Mouse (Mus musculus) liver, postnatal 0 days (tissue): ENCODE data around the gene Kif1b. TPM values are rescaled to one million over a fixed set of nuclear protein-coding genes. Genes with fewer than 3 reads are reported as not detected.

ENCODE experiments used
- ATAC-seq: fragments of 200-750 bp; cut with Nextera tagmentation; 2 replicates; pipeline ENCODE4 v1.8.0; 2017; ENCODE audit warnings: mild to moderate bottlenecking, moderate library complexity
- DNase-seq: peaks from one replicate; pipeline ENCODE4 v3.0.0-alpha.2; 2016
- H3K27ac ChIP-seq: fragments of 300-500 bp; sonication (generic); 2 replicates; pipeline ENCODE4 v1.5.1; 2014; ENCODE audit warnings: antibody characterized with exemption, moderate library complexity, mild to moderate bottlenecking, low read depth
- H3K27me3 ChIP-seq: fragments of 300-500 bp; sonication (generic); 2 replicates; pipeline ENCODE4 v1.6.1; 2014; ENCODE audit warnings: low read length, control low read depth, mixed read lengths; ENCODE audit not compliant: insufficient read depth
- H3K36me3 ChIP-seq: fragments of 300-500 bp; sonication (generic); replicated peaks from 2 replicates; pipeline ENCODE4 v1.6.1; 2014; ENCODE audit warnings: mild to moderate bottlenecking, control low read depth, low read length, moderate library complexity, mixed read lengths; ENCODE audit not compliant: insufficient read depth
- H3K4me1 ChIP-seq: fragments of 300-500 bp; sonication (generic); 2 replicates; pipeline ENCODE4 v1.6.1; 2014; ENCODE audit warnings: antibody characterized with exemption, mild to moderate bottlenecking, control low read depth; ENCODE audit not compliant: insufficient read depth
- H3K4me2 ChIP-seq: fragments of 300-500 bp; sonication (generic); 2 replicates; pipeline ENCODE4 v1.6.1; 2014; ENCODE audit warnings: low read depth, mild to moderate bottlenecking, low read length, moderate library complexity, mixed read lengths
- H3K4me3 ChIP-seq: fragments of 300-500 bp; sonication (generic); 2 replicates; pipeline ENCODE4 v1.5.1; 2014; ENCODE audit warnings: low read depth, low read length
- H3K9ac ChIP-seq: fragments of 300-500 bp; sonication (generic); replicated peaks from 2 replicates; pipeline ENCODE4 v1.6.1; 2014; ENCODE audit warnings: mild to moderate bottlenecking, moderate library complexity
- H3K9me3 ChIP-seq: fragments of 300-500 bp; sonication (generic); 2 replicates; pipeline ENCODE4 v1.6.1; 2016; ENCODE audit warnings: mild to moderate bottlenecking, control low read depth, low read length, mixed read lengths
- CTCF ChIP-seq: sonication (generic); IDR thresholded peaks from 2 replicates; pipeline ENCODE4 v1.5.1; 2016; ENCODE audit warnings: antibody characterized with exemption, low read depth
- EP300 ChIP-seq: IDR thresholded peaks from 2 replicates; pipeline ENCODE4 v1.6.1; 2016; ENCODE audit warnings: antibody characterized with exemption, low read depth, mild to moderate bottlenecking
- WGBS: fragments of 180-500 bp; shearing (Covaris S2); extraction: QIAGEN DNeasy Blood & Tissue Kit; methylation state at CpG from one replicate; pipeline ENCODE4 v1.1.7; 2014; ENCODE audit not compliant: insufficient replicate concordance; 5-methylcytosine and 5-hydroxymethylcytosine counted together
- polyA plus RNA-seq: library from polyadenylated mRNA; unstranded; fragments of >200 nt; fragmentation: Nextera tagmentation; extraction: Ambion mirVana; gene quantifications from 2 replicates; pipeline ENCODE4 v1.2.1, GENCODE M21; 2015

The Kif1b gene
- polyA plus RNA-seq, 1 experiment from 2014 or later: 8.9 TPM

- WGBS: 81% methylated on average over 1 of the region's 1 CpGs
Observed at GRCm38 (mm10) chr4:149249311-149249710, 58.2 kb downstream of the Kif1b start.

GRCm38 (mm10) chr4:149247772-149248171, 59.7 kb downstream of the Kif1b start:
- Histone ChIP-seq H3K36me3 (peaks cover 24% of the 10 kb centered on the region), H3K4me1 (no peaks in the 10 kb centered on the region), H3K27ac (no peak overlapping the region), H3K9me3 (no peaks in the 10 kb centered on the region), H3K4me2 (no peak overlapping the region), H3K4me3 (no peak overlapping the region), H3K9ac (no peak overlapping the region), H3K27me3 (no peaks in the 10 kb centered on the region)
- no peak for ATAC-seq
- no peak for TF ChIP-seq CTCF
- no peak for TF ChIP-seq EP300
- 75% methylated on average over 5 of the region's 5 CpGs for WGBS
- DNase-seq: no peak

More at GRCm38 (mm10) chr4:149249311-149249710, 58.2 kb downstream of the Kif1b start:
- Histone ChIP-seq H3K9ac (no peak overlapping the region), H3K27me3 (no peaks in the 10 kb centered on the region), H3K9me3 (no peaks in the 10 kb centered on the region), H3K4me2 (no peak overlapping the region), H3K27ac (no peak overlapping the region), H3K36me3 (peaks cover 24% of the 10 kb centered on the region), H3K4me3 (no peak overlapping the region), H3K4me1 (no peaks in the 10 kb centered on the region)
- DNase-seq: no peak
- TF ChIP-seq CTCF (no peak), EP300 (no peak)
- ATAC-seq: no peak

- no peak overlapping the region for H3K4me2 ChIP-seq
- peaks cover 27% of the 10 kb centered on the region for H3K36me3 ChIP-seq
- TF ChIP-seq CTCF (no peak), EP300 (no peak)
- no peaks in the 10 kb centered on the region for H3K9me3 ChIP-seq
- H3K27me3 ChIP-seq: no peaks in the 10 kb centered on the region
- H3K9ac ChIP-seq: no peak overlapping the region
- no peak for DNase-seq
- no peaks in the 10 kb centered on the region for H3K4me1 ChIP-seq
- no peak for ATAC-seq
- H3K4me3 ChIP-seq: no peak overlapping the region
- no peak overlapping the region for H3K27ac ChIP-seq
- 87% methylated on average over 8 of the region's 8 CpGs for WGBS
Observed at GRCm38 (mm10) chr4:149247156-149247633, 60.3 kb downstream of the Kif1b start.

- no peak overlapping the region for H3K4me3 ChIP-seq
- H3K4me1 ChIP-seq: no peaks in the 10 kb centered on the region
- H3K36me3 ChIP-seq: peaks cover 28% of the 10 kb centered on the region
- 78% methylated on average over 7 of the region's 7 CpGs for WGBS
- DNase-seq (no peak), ATAC-seq (no peak)
- no peak overlapping the region for H3K27ac ChIP-seq
- TF ChIP-seq EP300 (no peak), CTCF (no peak)
- no peak overlapping the region for H3K4me2 ChIP-seq
- H3K9me3 ChIP-seq: no peaks in the 10 kb centered on the region
- no peak overlapping the region for H3K9ac ChIP-seq
- H3K27me3 ChIP-seq: no peaks in the 10 kb centered on the region
Observed at GRCm38 (mm10) chr4:149246578-149247155, 60.8 kb downstream of the Kif1b start.

GRCm38 (mm10) chr4:149237011-149237410, 70.5 kb downstream of the Kif1b start:
- WGBS: 88% methylated on average over 15 of the region's 15 CpGs
- no peak overlapping the region for H3K27ac ChIP-seq
- no peak for TF ChIP-seq EP300
- no peak for TF ChIP-seq CTCF
- H3K4me3 ChIP-seq: no peak overlapping the region
- H3K27me3 ChIP-seq: no peaks in the 10 kb centered on the region
- no peak overlapping the region for H3K4me2 ChIP-seq
- H3K9ac ChIP-seq: no peak overlapping the region
- H3K4me1 ChIP-seq: 0 out of 2 replicates have a peak, but pooled peaks cover 3% of the 10 kb centered on the region
- ATAC-seq (no peak), DNase-seq (no peak)
- peaks cover 13% of the 10 kb centered on the region for H3K36me3 ChIP-seq
- no peaks in the 10 kb centered on the region for H3K9me3 ChIP-seq

GRCm38 (mm10) chr4:149233938-149234337, 73.6 kb downstream of the Kif1b start:
- TF ChIP-seq CTCF (no peak), EP300 (no peak)
- Histone ChIP-seq H3K4me3 (no peak overlapping the region), H3K4me2 (no peak overlapping the region), H3K27me3 (no peaks in the 10 kb centered on the region), H3K4me1 (0 out of 2 replicates have a peak, but pooled peaks cover 3% of the 10 kb centered on the region), H3K36me3 (peaks cover 13% of the 10 kb centered on the region), H3K9ac (no peak overlapping the region), H3K27ac (no peak overlapping the region), H3K9me3 (no peaks in the 10 kb centered on the region)
- ATAC-seq (no peak), DNase-seq (no peak)
- WGBS: 22% methylated on average over 9 of the region's 9 CpGs
